Comparison of ENCODE assay signal across 20 mouse cellular contexts in the genomic region with DNA sequence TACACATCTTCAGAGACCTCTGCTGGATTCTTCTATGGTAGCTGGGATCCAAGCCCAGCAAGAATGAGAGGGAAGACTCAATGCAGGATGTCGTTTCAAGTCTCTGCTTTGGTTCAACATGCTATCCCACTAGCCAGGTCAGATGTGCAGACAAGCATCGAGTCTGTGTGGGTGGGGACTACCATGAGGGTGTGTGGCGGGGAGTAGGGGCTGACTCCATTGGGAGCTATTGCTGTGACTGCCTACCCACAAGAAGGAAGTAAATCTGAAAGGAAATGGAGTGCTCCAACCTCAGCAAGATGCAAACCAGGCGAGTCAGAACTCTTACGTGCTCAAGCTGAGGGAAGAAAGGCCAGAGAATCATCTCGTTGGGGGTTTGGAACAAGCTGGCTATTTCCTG.
DNase-seq lines count a peak whose midpoint lies in the region; ATAC-seq and TF ChIP-seq lines count a peak whose summit lies in the region.
"Had no signal": no experiment of that assay in that cellular context is flagged by ENCODE, and none has a peak within 500 bp of the region (broad histone marks: within the 10 kb centered on the region; RNA-seq: fewer than 3 reads in every experiment).

No protein-coding gene starts in this region.

- ATAC-seq in common myeloid progenitor, adult 5-6 weeks (replicated peaks; ENCODE audit: low read depth, poor library complexity, severe bottlenecking) = peak; percentile 78
- peak; percentile 86 for ATAC-seq in megakaryocyte, adult 5-6 weeks (ENCODE audit: poor library complexity, severe bottlenecking)
- ATAC-seq: forebrain, embryonic 15.5 days had no signal

- intact Hi-C loops in gastrocnemius, adult 2 months (cut with DNase I) = no loop called here
- intact Hi-C loops in gastrocnemius, postnatal 14 days (cut with DNase I; ENCODE audit: low total_unique reads) = no loop called here
- intact Hi-C loops in left cerebral cortex, postnatal 14 days (cut with DNase I) = no loop called here
- intact Hi-C loops in left cerebral cortex, postnatal 25 days (cut with DNase I) = no loop called here

- TF ChIP-seq CTCF in gastrocnemius, adult 2 months (IDR thresholded peaks at IDR 0.05) = no peak

- H3K27ac ChIP-seq in gastrocnemius, adult 2 months = 0 out of 2 replicates have a peak overlapping the region, but pooled peaks have one; percentile 8
- H3K27ac ChIP-seq: embryonic facial prominence, embryonic 12.5 days; forebrain, embryonic 15.5 days; heart, embryonic 10.5 days; hindbrain, embryonic 10.5 days; hindbrain, embryonic 15.5 days had no signal

- no peak overlapping the region for H3K4me3 ChIP-seq in gastrocnemius, adult 2 months
- H3K4me3 ChIP-seq: embryonic facial prominence, embryonic 12.5 days; forebrain, embryonic 15.5 days; heart, embryonic 10.5 days; hindbrain, embryonic 10.5 days; hindbrain, embryonic 15.5 days had no signal

- DNase-seq in gastrocnemius, adult 2 months = no peak
- DNase-seq in gastrocnemius, postnatal 14 days = no peak
- DNase-seq in 3T3-L1 (ENCODE audit: low read depth, low spot score) = peak; percentile 39
- DNase-seq in adrenal gland, postnatal 10 days = no peak
- no peak for DNase-seq in left cerebral cortex, postnatal 14 days (ENCODE audit: low spot score in 2 of 2)
- DNase-seq in left cerebral cortex, postnatal 25 days (ENCODE audit: low spot score in 2 of 2) = no peak
- DNase-seq: adrenal gland, adult 2 months; adrenal gland, postnatal 36 days; cerebellum, adult 11 months; cerebellum, adult 8-10 months; cerebellum, postnatal 14 days; gastrocnemius, postnatal 25 days; heart, postnatal 10 days had no signal
